Mouse (Mus musculus) lung, adult 2 months (tissue): ENCODE data around the gene Slc25a27.

ENCODE experiments used
- CTCF ChIP-seq: fragments of 200-500 bp; IDR thresholded peaks from 2 replicates; pipeline ENCODE4 v1.5.1; 2011; ENCODE audit warnings: mild to moderate bottlenecking, low read length, control low read depth; ENCODE audit not compliant: insufficient read depth
- POLR2A ChIP-seq: fragments of 200-500 bp; IDR thresholded peaks from 2 replicates; pipeline ENCODE4 v1.6.1; 2011; ENCODE audit warnings: low read depth, mild to moderate bottlenecking, control low read depth, low read length, borderline replicate concordance; ENCODE audit errors: extremely low read depth

- TF ChIP-seq POLR2A (no peak), CTCF (no peak)
Measured at GRCm38 (mm10) chr17:43622076-43622475, 44.9 kb downstream of the Slc25a27 start.
